Mouse (Mus musculus): ENCODE data around the gene Wwox.

GRCm38 (mm10) chr8:114462591-114462990, 23.1 kb downstream of the Wwox start:
- TF ChIP-seq ZNF384 (IDR thresholded peaks at IDR 0.05; ENCODE audit: low read depth, low read length) (no peak), MAFK (IDR thresholded peaks at IDR 0.05; ENCODE audit: insufficient read depth, low read depth, low read length) (no peak), CHD2 (IDR thresholded peaks at IDR 0.05; ENCODE audit: low read depth, low read length) (no peak), ZC3H11A (IDR thresholded peaks at IDR 0.05; ENCODE audit: borderline replicate concordance, low read depth, low read length) (no peak), HCFC1 (IDR thresholded peaks at IDR 0.05; ENCODE audit: borderline replicate concordance, insufficient read depth, low read length) (no peak)

Data from ES-E14 (cell line).